Mouse (Mus musculus): ENCODE data around the gene Gm5136. TPM values are rescaled to one million over a fixed set of nuclear protein-coding genes. Genes with fewer than 3 reads are reported as not detected.

Gene Gm5136
- total RNA-seq (2021): 1 to 10 TPM; 1.7 to 3.4 TPM

DNA sequence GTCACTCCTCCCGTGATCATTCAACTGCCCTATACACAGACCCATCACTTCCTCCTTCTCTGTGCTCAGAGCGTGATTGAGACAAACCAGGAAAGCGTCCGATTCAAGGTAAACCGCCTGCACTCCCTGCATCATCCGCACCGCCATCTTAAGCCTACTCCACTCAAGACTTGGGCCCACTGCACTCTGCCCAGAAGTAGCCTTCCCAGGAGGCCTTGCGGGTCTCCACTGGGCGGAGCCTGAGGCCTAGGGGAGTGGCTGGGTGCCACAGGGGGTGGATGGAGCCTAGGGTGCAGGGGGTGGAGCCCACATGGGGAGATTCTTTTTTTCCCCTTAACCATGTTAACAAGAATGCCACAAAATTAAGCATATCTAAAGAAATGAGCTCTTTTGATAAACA is at the start of gene Gm5136:
Gene Gm5136, minus strand, starts transcription at position 215 of the 400 bp plus-strand sequence.
- no peak for DNase-seq (ENCODE audit: extremely low spot score in 1 of 2, low spot score in 1 of 2)

GRCm38 (mm10) chr10:108743759-108744158 is 43.8 kb upstream of the Gm5136 start:
- DNase-seq (ENCODE audit: extremely low spot score in 1 of 2, low spot score in 1 of 2): no peak

GRCm38 (mm10) chr10:108733982-108734381 is 34.0 kb upstream of the Gm5136 start:
- DNase-seq (ENCODE audit: extremely low spot score in 1 of 2, low spot score in 1 of 2): no peak

- no peak for DNase-seq (ENCODE audit: extremely low spot score in 1 of 2, low spot score in 1 of 2)
Observed at GRCm38 (mm10) chr10:108728961-108729360, 29.0 kb upstream of the Gm5136 start.

- no peak for DNase-seq (ENCODE audit: extremely low spot score in 1 of 2, low spot score in 1 of 2)
Observed at GRCm38 (mm10) chr10:108726391-108726790, 26.4 kb upstream of the Gm5136 start.

GRCm38 (mm10) chr10:108724878-108725277 is 24.9 kb upstream of the Gm5136 start:
- no peak for DNase-seq (ENCODE audit: extremely low spot score in 1 of 2, low spot score in 1 of 2)

GRCm38 (mm10) chr10:108710514-108710913 is 10.6 kb upstream of the Gm5136 start:
- DNase-seq (ENCODE audit: extremely low spot score in 1 of 2, low spot score in 1 of 2): no peak

GRCm38 (mm10) chr10:108705658-108706057 is 5.7 kb upstream of the Gm5136 start:
- DNase-seq (ENCODE audit: extremely low spot score in 1 of 2, low spot score in 1 of 2): no peak

DNA sequence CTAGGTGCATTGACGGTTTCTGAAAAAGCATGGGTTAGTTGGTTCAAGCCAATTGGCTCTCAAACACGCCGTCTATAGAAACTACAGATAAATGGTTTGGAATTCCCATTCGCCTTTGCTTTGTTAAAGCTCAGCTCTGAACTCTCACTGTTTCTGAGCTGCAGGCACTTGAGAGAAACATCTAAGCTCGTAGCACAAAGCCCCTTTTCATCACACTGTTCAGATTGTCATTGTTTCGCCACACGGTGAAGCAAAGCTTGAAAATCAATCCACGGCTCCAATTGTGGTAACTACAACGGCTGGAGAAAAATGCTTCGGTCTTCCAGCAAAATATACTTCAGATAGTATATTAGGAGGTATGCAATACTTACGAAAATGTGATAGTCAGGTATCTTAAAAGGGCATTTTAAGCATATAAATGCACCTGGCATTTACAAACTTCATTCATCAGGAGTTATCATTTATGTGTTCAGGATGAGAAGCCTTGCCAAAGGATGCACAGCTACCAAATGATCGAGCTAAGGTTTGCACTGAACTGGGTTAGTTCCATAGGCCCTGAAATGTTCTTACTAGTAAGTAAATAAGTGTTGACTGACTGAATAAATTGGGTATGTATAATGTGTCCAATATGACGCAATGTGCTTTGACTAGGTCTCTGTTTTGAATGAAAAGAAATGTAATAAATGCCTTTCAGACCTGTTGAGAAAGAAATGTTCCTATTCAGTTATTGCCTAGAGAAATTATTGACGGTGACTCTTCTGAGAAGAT is 1.6 kb upstream of the Gm5136 start:
- no peak for DNase-seq (ENCODE audit: extremely low spot score in 1 of 2, low spot score in 1 of 2)

DNA sequence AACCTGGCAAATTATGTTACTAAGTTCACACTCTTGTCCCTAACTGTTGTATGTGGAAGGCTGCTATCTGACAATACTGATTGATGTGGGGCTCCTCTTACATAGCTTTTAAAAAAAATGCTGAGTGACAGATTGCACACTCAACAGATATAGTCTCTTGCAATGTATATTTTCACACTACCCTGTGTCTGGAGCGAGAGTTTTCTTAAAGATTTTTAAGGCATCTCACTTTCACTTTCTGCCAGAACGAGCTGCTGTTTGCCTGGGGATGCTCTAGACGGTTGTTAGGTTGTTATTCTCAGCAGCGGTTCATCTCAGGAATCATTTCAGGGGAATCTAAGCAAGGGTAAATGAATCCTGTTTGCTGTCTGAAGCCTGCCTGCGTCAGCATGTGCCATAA is 2.9 kb downstream of the Gm5136 start:
- DNase-seq (ENCODE audit: extremely low spot score in 1 of 2, low spot score in 1 of 2): no peak

DNA sequence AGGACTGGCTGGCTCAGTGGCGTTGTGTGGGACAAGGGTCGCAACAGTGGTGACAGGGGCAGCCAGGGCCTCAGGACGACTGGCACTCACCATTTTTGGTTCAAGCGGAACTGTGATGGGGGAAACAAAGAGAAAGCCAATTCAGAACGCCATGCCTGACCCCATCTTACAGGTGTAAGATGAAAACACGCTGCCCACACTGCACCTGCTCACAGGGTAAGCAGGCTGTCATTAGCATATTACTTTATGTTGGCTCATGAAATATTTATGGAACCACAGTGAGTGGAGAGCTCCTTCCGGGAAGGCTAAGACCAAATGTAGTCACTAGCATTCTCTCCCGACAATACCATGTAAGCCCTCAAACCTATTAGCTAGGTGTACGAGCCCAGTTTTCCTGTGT is 9.0 kb downstream of the Gm5136 start:
- no peak for DNase-seq (ENCODE audit: extremely low spot score in 1 of 2, low spot score in 1 of 2)

DNA sequence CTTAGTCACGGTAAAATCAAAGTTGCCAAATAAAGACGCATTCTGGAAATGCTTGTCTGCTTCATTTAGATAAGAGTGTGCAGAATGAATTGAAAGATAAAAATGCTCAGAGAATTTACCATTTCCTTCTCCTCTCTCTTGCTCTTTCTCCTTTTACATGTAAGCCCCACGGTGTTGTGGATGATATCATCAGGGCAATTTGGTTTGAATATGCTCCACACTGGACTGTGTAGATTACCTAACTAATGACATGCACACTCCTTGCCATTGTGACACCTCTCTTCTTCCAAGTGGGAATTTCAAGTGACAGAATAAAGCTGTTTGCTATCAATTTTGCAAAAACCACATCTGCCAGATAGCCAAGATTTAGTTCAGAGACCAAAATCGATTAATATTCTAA is 13.3 kb downstream of the Gm5136 start:
- no peak for DNase-seq (ENCODE audit: extremely low spot score in 1 of 2, low spot score in 1 of 2)

GRCm38 (mm10) chr10:108679675-108680390 is 20.1 kb downstream of the Gm5136 start:
- peak in 1 of 2 experiments; percentile 36 for DNase-seq (ENCODE audit: extremely low spot score in 1 of 2, low spot score in 1 of 2)

- no peak for DNase-seq (ENCODE audit: extremely low spot score in 1 of 2, low spot score in 1 of 2)
Observed at GRCm38 (mm10) chr10:108677053-108677452, 22.9 kb downstream of the Gm5136 start.

DNA sequence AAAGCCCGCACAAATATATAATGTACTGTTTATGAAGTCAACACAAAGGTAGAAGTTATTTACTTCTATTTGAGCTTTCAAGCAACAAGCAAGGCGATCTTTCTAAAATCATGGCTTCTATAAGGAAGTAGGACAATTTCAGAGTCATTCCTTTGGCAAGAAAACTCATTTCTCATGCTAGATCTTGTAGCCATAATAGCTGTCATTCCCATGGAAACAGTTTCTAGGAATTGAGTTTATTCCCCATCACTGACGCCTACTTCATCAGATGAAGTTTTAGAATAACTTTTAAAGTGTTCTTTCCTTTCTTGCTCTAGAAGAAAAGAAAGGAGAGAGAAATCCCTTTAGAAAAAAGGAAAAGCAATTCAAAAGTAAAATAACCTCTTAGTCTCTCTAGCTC is 31.0 kb downstream of the Gm5136 start:
- no peak for DNase-seq (ENCODE audit: extremely low spot score in 1 of 2, low spot score in 1 of 2)

- no peak for DNase-seq (ENCODE audit: extremely low spot score in 1 of 2, low spot score in 1 of 2)
Observed at GRCm38 (mm10) chr10:108660295-108660694, 39.7 kb downstream of the Gm5136 start.

DNA sequence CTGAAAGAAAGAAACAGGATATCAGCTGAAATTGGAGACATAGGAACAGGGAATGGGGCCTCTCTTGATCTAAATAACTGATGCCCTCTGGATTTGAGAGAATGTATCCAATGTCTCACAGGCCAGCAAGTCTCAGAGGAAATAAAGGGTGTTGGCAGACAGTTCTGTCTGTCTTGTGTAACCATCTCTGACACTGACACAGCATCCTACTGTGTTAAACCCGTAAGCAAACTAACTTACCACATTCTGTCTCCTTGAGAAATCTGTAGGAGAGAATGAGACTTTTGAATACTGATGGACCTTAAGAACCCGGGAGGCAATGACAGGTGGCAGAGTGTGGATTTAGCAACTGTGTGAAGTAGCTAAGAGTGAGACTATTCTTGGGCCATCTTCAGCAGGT is 41.7 kb downstream of the Gm5136 start:
- no peak for DNase-seq (ENCODE audit: extremely low spot score in 1 of 2, low spot score in 1 of 2)

- no peak for DNase-seq (ENCODE audit: extremely low spot score in 1 of 2, low spot score in 1 of 2)
Observed at GRCm38 (mm10) chr10:108657669-108658068, 42.3 kb downstream of the Gm5136 start.

GRCm38 (mm10) chr10:108656898-108657297 is 43.1 kb downstream of the Gm5136 start:
- DNase-seq (ENCODE audit: extremely low spot score in 1 of 2, low spot score in 1 of 2): no peak

- DNase-seq (ENCODE audit: extremely low spot score in 1 of 2, low spot score in 1 of 2): no peak
Observed at GRCm38 (mm10) chr10:108655074-108655473, 44.9 kb downstream of the Gm5136 start.

- no peak for DNase-seq (ENCODE audit: extremely low spot score in 1 of 2, low spot score in 1 of 2)
Observed at GRCm38 (mm10) chr10:108652831-108653230, 47.1 kb downstream of the Gm5136 start.

DNA sequence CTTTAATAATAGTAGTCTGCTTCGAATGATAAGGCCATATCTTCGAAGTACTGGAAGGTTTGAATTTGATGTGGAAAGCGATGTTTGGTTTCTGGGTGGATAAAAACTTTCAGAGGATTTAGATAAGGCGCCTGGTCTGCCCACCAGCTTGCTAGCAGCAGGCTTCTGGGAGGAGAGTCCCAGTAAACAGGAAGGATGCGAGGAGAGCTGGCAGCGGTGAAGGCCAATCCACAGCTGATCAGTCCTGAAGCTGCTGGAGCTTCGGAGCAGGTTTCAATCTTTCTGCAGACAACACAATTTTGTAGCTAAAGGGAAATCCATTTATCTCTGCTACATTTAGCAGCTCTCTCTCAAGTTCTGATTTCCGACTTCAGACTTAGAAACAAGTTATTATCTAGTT is 47.9 kb downstream of the Gm5136 start:
- no peak for DNase-seq (ENCODE audit: extremely low spot score in 1 of 2, low spot score in 1 of 2)
